Mouse (Mus musculus) thymus, adult 18-20 months (tissue): ENCODE data around the gene Npy1r.

Experiments used
- DNase-seq, 2 experiments: peaks; one replicate each; pipeline ENCODE4 v3.0.0; 2022; ENCODE audit warnings: mixed read lengths in 2 of 2

Gene Npy1r

GRCm38 (mm10) chr8:66696970-66697843 lies at the start of gene Npy1r:
TSS of gene Npy1r (plus strand) at chr8:66697192.
- DNase-seq, result no peak

DNA sequence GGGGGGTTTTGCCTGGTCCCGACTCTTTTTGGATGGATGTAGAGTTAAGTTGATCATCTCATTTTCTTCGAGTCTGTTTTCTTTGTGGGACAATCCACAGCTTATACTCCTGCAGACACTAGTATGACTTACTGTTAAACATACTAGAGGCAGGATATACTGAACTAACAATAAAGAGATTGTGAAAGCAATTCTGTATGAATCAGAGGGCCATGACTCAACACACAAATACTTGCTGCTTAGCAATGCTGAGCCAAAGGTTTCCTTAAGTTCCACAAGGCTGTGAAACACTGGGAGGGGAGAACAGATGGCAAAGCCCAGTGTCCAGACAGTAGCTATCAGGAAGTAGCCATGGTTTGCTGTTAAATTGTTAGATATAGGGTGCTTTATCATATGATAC lies 15.7 kb upstream of the Npy1r start:
- DNase-seq, result no peak

DNA sequence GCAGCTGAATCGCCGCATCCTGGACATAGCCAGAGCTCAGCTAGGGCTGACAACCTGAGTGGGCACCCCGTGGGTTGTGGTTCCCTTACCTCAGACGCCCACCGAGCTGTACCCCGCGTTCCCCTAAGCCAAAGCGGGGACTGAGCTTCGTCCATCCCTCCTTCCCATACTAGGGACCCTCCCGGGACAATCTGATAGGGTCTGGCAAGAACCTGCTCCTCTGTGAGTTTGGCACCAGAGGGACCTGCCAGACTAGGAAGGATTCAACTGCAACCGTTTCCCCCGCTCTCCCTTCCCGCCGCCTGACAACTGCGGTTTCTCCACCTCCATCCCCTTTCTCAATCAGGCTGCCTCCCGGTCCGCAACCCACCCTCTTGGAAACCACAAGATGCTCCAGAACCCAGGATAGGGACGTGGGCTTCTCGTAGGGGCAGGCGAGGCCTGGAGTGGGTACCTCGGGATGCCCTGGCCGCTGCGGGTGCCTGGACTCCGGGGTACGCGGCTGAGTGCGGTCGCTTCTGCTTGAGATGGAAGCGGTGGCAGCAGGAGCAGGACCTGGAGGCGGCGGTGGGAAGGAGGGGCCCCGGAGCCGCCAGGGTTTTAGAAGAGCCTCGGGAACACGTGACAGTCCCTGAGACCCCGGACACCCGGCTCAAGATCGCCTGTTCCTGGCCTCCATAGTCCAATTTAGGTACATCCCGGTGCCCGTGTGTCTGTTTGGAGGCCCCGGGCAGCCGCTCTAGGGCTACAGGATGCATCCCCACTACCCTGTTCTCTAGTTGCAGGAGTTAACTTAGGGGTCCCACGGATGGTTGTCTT lies 9.3 kb upstream of the Npy1r start, which contains the start of gene Npy5r:
Npy5r (minus strand) TSS at position 618 of the 819 bp plus-strand sequence.
- DNase-seq, result no peak

GRCm38 (mm10) chr8:66688395-66688794 lies 8.6 kb upstream of the Npy1r start:
- no peak for DNase-seq

- no peak for DNase-seq
Measured at GRCm38 (mm10) chr8:66688799-66689198, 8.2 kb upstream of the Npy1r start.

DNA sequence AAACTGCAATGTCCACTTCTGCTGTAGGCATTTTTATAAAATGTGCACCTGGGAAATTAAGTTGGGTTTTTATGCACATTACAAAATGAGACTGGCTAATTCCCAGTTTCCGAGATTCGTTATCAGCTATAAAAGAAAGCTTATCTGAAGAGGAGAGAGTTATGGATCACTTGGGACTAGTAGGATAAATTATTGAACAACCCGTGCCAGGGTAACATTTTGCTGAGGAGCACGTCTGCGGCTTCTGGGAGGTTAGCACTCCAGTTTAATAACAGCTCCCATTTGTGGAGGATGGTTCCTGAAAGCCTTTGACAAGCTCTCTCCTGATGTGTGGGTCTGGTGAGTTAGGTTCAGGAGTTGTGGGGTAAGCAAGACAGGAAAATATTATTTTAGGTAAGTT lies 6.6 kb upstream of the Npy1r start:
- no peak for DNase-seq

GRCm38 (mm10) chr8:66698011-66698410 lies 1.0 kb downstream of the Npy1r start:
- DNase-seq, result no peak

DNA sequence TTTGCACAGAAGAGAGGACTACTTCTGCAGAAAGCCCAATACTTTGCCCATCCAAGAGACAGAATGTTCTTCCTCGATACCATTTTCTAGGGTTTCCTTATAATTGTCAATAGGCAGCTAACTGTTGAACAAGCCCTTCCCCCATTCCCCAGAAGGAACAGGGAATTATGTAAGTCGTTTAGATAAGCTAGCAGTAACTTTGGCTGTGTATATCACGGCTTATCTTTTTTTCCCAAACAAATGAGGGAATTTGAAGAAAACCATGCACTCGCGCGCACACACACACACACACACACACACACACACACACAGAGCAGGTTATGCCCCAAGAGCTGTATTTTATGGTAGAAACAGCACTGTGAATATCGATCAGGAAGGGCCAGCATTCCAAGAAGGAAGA lies 1.8 kb downstream of the Npy1r start:
- no peak for DNase-seq

- no peak for DNase-seq
Measured at GRCm38 (mm10) chr8:66714324-66714975, 17.5 kb downstream of the Npy1r start.

DNA sequence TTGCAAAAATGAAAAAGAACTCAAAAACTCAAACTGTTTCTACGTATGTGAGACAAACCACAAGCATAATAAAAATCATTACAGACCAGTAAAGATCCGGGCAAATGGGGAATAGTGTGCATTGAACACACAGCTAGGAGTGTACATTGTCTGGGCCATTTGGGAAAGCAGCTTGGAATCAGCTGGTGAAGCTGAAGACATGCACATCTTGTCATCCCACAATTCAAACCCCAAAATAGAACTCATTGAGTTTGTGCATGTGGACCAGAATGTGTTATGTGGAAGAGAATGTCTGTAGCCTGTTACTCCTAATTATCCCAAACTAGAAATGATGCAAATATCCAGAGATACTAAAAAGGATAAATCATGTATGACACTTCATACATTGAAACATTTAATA lies 25.8 kb downstream of the Npy1r start:
- DNase-seq, result no peak

DNA sequence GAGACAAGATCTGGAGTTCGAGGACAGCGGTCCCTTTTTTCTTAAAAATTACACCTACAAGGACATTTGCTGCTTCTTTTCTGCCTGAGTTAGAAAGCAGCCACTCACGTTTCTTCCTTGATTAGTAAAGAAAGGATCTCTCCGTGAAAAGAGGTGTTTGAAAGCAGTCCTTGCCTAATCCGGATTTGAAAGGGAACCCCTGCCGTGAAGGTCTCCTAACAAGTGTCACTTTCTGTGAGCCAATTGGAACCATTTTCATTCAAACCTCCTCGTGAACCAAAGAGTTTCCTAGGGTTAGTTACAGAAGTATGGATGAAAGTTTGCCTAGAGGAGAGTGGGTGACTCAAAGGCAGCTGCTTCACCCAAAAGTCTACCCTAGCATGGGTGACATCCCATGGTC lies 32.5 kb downstream of the Npy1r start:
- no peak for DNase-seq

DNA sequence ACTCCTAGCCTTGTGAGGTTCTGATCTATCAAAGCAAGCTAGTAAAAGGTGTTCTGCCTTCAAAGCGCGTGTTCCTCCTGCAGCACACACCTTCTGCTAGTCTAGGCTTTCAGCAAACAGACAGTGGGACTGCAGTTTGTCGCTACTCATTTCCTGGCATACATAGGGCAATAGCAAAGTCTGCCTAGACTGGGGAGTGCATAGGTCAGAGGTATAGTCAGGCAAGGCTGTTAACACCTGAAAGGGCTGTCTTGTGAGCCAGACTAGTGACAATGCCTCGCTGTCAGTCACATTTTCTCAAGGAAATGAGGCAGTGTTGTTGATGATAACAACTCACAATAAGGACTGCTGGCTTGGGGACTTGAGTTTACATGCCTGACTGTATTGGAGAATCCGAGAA lies 35.0 kb downstream of the Npy1r start:
- no peak for DNase-seq

DNA sequence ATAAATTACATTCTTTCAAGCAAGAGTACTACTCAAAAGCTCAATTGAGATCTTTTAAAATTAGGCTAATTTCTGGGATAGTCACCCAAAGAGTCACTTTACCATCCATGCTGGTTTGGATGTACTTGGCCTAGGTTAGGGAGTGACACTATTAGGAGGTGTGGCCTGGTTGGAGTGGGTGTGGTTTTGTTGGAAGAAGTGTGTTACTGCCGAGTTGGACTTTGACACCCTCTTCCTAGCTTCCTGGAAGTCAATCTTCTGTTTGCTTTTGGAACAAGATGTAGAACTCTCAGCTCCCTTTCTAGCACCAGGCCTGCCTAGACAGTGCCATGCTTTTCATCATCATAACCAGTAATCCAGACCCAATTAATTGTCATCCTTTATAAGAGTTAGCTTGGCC lies 45.4 kb downstream of the Npy1r start:
- DNase-seq, result no peak

DNA sequence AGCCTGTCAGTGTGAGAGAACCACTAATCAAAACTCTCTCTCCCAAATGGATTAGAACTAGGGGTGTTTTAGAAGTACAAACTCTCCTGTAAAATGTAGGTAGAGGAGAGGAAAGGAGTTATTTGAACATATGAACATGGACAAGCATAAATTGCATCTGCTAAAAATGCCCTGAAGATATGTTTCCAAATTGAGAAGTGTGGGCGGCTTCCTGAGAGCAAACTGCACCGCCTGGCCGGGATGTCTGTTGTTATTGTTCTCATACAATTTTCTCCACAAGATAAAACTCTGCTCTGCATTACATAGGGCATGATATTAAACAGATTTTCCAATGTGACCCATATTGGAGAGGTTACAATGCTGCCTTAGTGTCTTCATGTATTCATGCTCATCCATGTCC lies 48.6 kb downstream of the Npy1r start:
- no peak for DNase-seq

DNA sequence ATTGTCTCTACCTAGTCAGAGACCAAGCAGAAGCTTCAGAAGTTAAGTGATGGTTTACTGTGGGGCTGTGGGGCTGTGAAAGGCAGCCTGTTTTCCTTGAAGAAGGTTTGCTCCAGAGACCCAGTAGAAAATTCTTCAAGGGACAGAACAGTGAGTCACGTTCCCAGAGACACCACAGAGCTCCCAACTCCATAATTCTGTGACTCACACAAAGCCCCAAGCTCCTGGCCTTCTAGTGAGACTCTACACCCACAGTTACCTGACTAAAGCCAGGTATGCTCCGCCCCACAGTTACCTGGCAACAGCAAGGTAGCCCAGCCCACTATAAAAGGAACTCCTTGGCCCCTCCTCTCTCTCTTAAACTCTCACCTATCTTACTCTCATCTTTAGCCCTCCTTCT lies 54.6 kb downstream of the Npy1r start:
- DNase-seq, result no peak

GRCm38 (mm10) chr8:66756161-66756560 lies 59.2 kb downstream of the Npy1r start:
- no peak for DNase-seq
